Mouse (Mus musculus) C2C12 (cell line): ENCODE measurements at regions not wholly inside any gene's neighbourhood (a gene's known extent, or its start where the extent isn't known, plus 50 kb on each side); places are given as distances from the start of the nearest gene placed in this dataset.
"Not testable (repeated sequence)": the region's sequence is repeated elsewhere in the genome, so short reads cannot be mapped to it uniquely, and the experiment has no call there.

ENCODE experiments used
- H3K27me3 ChIP-seq: one replicate; pipeline ENCODE4 v1.6.1; 2011; ENCODE audit not compliant: control insufficient read depth, insufficient read depth, insufficient read length
- H3K36me3 ChIP-seq: one replicate; pipeline ENCODE4 v1.6.1; 2011; ENCODE audit not compliant: control insufficient read depth, insufficient read depth
- H3K4me3 ChIP-seq: one replicate; pipeline ENCODE4 v1.5.1; 2011; ENCODE audit warnings: mild to moderate bottlenecking, control low read depth; ENCODE audit not compliant: poor library complexity, insufficient read depth, severe bottlenecking
- H3K79me2 ChIP-seq: one replicate; pipeline ENCODE4 v1.6.1; 2011; ENCODE audit not compliant: control insufficient read depth, insufficient read depth
- H3K79me3 ChIP-seq: one replicate; pipeline ENCODE4 v1.6.1; 2011; ENCODE audit warnings: low read depth, control low read depth
- H3ac ChIP-seq: one replicate; pipeline ENCODE3; 2011; ENCODE audit warnings: low read depth; ENCODE audit not compliant: control insufficient read depth, insufficient read length
- CEBPB ChIP-seq: IDR thresholded peaks from one replicate; pipeline ENCODE4 v1.6.1; 2011; ENCODE audit warnings: low read depth, mild to moderate bottlenecking, control low read depth, moderate library complexity
- CTCF ChIP-seq: IDR thresholded peaks from one replicate; pipeline ENCODE4 v1.5.1; 2011; ENCODE audit not compliant: control insufficient read depth, insufficient read depth, insufficient read length
- FOSL1 ChIP-seq: IDR thresholded peaks from one replicate; pipeline ENCODE4 v1.8.0; 2011; ENCODE audit warnings: mild to moderate bottlenecking, low read length; ENCODE audit not compliant: poor library complexity, insufficient read depth, severe bottlenecking
- MAX ChIP-seq: IDR thresholded peaks from one replicate; pipeline ENCODE4 v1.6.1; 2011; ENCODE audit warnings: mild to moderate bottlenecking, control low read depth
- MYOD1 ChIP-seq: IDR thresholded peaks from one replicate; pipeline ENCODE4 v1.6.1; 2011; ENCODE audit warnings: low read depth; ENCODE audit not compliant: control insufficient read depth, insufficient read length
- MYOG ChIP-seq: IDR thresholded peaks from one replicate; pipeline ENCODE4 v1.6.1; 2011; ENCODE audit not compliant: control insufficient read depth, insufficient read length; ENCODE audit errors: extremely low read depth
- USF1 ChIP-seq: IDR thresholded peaks from one replicate; pipeline ENCODE4 v1.6.1; 2011; ENCODE audit warnings: low read depth, mild to moderate bottlenecking, control low read depth, moderate library complexity

- Histone ChIP-seq H3ac (no peak overlapping the region), H3K79me3 (no peaks in the 10 kb centered on the region), H3K27me3 (no peaks in the 10 kb centered on the region), H3K4me3 (no peak overlapping the region), H3K79me2 (no peaks in the 10 kb centered on the region), H3K36me3 (no peaks in the 10 kb centered on the region)
- no peak for TF ChIP-seq CEBPB
- no peak for TF ChIP-seq MYOD1
- TF ChIP-seq USF1, result no peak
- TF ChIP-seq MYOG, result no peak
- TF ChIP-seq MAX, result no peak
Observed at GRCm38 (mm10) chr14:68770411-68770810, 523.7 kb downstream of the Synb start.

DNA sequence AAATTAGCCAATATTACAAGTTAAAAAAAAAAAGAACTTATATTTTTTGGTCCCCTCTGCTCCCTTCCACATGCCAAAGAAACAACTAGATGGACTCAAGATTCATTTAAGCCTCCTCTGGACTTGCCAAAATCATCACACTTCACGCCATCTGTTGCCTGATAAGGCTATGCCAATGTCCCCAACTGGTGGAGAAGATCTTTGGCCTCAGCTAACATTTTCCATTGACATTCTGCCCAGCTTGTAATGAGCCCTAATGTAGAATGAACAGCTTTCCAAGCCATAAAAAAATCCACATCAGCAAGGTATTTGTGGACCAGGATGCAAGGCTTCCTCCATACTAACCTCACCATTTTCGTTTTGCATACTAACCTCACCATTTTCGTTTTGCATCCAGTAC lies 531.2 kb downstream of the Synb start:
- H3K36me3 ChIP-seq, result no peaks in the 10 kb centered on the region
- no peak for TF ChIP-seq MYOD1
- TF ChIP-seq MAX, result no peak
- no peak overlapping the region for H3ac ChIP-seq
- no peaks in the 10 kb centered on the region for H3K79me3 ChIP-seq
- no peak overlapping the region for H3K4me3 ChIP-seq
- no peaks in the 10 kb centered on the region for H3K79me2 ChIP-seq
- no peaks in the 10 kb centered on the region for H3K27me3 ChIP-seq

DNA sequence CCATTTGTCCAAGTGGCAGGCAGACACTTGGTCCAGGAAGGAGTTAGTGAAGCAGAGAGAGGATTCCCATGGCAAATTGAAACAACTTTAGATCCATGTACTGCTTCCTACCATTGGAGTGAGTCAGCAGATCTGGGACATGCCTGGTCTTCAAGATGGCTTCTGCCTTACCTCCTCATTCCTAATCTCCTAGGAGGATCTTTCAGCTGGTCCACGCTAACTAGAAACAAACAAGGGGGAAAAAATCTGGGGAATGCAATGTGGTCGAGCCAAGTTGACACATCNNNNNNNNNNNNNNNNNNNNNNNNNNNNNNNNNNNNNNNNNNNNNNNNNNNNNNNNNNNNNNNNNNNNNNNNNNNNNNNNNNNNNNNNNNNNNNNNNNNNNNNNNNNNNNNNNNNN lies 549.4 kb downstream of the Synb start:
- Histone ChIP-seq H3K27me3 (no peaks in the 10 kb centered on the region), H3K36me3 (no peaks in the 10 kb centered on the region), H3K4me3 (no peak overlapping the region), H3K79me3 (no peaks in the 10 kb centered on the region), H3K79me2 (no peaks in the 10 kb centered on the region), H3ac (no peak overlapping the region)
- no peak for TF ChIP-seq MYOD1

DNA sequence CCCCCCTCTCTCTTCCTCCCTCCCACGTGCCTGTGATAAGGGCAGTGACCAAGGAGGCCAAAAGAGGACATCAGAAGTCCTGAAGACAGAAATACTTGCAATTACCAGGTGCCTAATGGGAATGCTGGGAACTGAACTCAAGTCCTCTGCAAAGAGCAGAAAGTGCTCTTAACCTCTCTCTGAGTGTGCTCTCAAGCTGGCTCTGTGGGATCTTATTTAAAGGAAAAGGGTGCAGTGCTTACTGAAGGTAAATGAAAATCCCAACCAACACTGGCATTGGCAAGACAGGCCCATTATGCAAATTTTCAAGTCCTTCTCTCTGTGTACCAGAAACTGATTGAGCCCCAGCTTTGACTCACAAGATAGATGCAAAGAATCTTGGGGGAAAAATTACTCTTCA lies 555.6 kb downstream of the Synb start:
- Histone ChIP-seq H3ac (no peak overlapping the region), H3K36me3 (no peaks in the 10 kb centered on the region), H3K79me3 (no peaks in the 10 kb centered on the region), H3K79me2 (no peaks in the 10 kb centered on the region), H3K27me3 (no peaks in the 10 kb centered on the region), H3K4me3 (no peak overlapping the region)
- TF ChIP-seq MAX (no peak), CEBPB (no peak), FOSL1 (no peak), MYOG (no peak), CTCF (no peak)

- H3K27me3 ChIP-seq, H3ac ChIP-seq, H3K4me3 ChIP-seq, H3K79me2 ChIP-seq, H3K36me3 ChIP-seq, H3K79me3 ChIP-seq: not testable (repeated sequence)
Observed at GRCm38 (mm10) chr14:68735756-68736155, 558.3 kb downstream of the Synb start.

DNA sequence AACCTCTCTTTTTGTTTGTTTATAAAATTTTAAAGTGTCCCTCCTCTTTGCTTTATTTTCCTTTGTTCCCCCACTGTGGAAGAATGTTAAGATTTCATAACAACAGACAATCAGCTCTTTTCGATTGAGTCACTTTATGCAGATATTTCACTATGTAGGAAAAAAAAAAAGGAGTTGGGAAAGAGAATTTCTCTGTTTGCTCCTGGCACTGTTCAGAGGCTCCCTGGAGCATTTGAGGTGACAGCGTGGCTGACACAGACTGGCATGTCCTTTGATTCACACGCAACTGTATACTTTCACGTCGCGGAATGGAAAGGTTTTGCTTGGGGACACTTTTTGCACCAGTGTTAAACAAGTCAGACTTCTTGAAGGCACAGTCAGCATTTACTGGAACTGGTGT lies 572.9 kb downstream of the Synb start:
- H3K4me3 ChIP-seq, result no peak overlapping the region
- H3K36me3 ChIP-seq, result no peaks in the 10 kb centered on the region
- no peak for TF ChIP-seq MYOD1
- TF ChIP-seq FOSL1, result no peak
- no peaks in the 10 kb centered on the region for H3K27me3 ChIP-seq
- H3K79me3 ChIP-seq, result no peaks in the 10 kb centered on the region
- no peaks in the 10 kb centered on the region for H3K79me2 ChIP-seq
- H3ac ChIP-seq, result no peak overlapping the region

DNA sequence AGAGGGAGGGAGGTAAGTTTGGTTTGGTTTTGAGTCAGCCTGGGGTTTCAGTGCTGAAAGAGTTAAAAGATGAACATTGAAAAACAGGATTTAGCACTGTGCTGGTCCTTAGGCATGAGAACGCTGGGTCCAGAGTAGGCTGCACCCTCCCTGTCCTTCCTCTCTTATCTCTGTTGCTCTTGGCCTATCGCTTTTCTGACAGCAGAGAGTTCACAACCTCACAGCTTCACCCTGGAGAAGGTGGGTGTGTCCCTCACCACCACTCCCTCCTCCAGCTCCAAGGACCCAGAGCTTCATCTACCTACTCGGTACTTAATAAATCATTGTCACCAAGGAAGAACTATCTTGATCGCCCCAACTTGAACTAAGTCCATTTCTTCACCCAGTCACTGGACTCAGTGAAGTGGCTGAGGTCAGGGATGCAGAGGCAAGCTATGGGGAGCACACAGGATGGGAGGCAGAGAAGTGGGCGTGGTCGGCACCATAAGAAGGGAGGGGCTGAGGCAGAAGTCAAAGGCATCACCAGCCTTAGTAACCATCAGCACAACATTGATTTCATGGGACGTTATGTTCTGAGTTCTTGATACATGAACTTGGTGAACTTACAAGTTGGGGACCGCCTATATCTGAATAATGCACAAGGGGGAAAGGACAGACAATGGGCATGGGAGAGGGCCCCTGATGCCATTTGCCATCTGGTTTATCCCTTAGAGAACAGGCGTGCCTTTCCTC lies 574.5 kb downstream of the Synb start:
- Histone ChIP-seq H3K4me3 (no peak overlapping the region), H3K79me2 (no peaks in the 10 kb centered on the region), H3K79me3 (no peaks in the 10 kb centered on the region), H3K27me3 (no peaks in the 10 kb centered on the region), H3K36me3 (no peaks in the 10 kb centered on the region), H3ac (no peak overlapping the region)
- TF ChIP-seq CTCF, result no peak
